Mouse (Mus musculus) cerebellum, postnatal 25 days (tissue): Measurements from ENCODE around the gene Gnb4.

ENCODE experiments used
- DNase-seq, 2 experiments: peaks; one replicate each; pipeline ENCODE4 v3.0.0; 2021; ENCODE audit warnings: mixed read lengths in 2 of 2

Gene Gnb4

GRCm38 (mm10) chr3:32616331-32617052 is at the start of gene Gnb4:
TSS of gene Gnb4 (minus strand) at chr3:32616585.
- DNase-seq: peak; percentile 19 to 44

- no peak for DNase-seq
Measured at GRCm38 (mm10) chr3:32661556-32661930, 45.2 kb upstream of the Gnb4 start.

- DNase-seq: no peak
Measured at GRCm38 (mm10) chr3:32660831-32661555, 44.6 kb upstream of the Gnb4 start.

- DNase-seq: no peak
Measured at GRCm38 (mm10) chr3:32660276-32660675, 43.9 kb upstream of the Gnb4 start.

GRCm38 (mm10) chr3:32659506-32659905 is 43.1 kb upstream of the Gnb4 start:
- DNase-seq: no peak

- DNase-seq: no peak
Measured at GRCm38 (mm10) chr3:32658821-32659220, 42.4 kb upstream of the Gnb4 start.

- no peak for DNase-seq
Measured at GRCm38 (mm10) chr3:32658401-32658800, 42.0 kb upstream of the Gnb4 start.

GRCm38 (mm10) chr3:32656398-32656994 is 40.1 kb upstream of the Gnb4 start:
- no peak for DNase-seq

GRCm38 (mm10) chr3:32655994-32656393 is 39.6 kb upstream of the Gnb4 start:
- DNase-seq: no peak

GRCm38 (mm10) chr3:32652739-32653138 is 36.4 kb upstream of the Gnb4 start:
- no peak for DNase-seq

- no peak for DNase-seq
Measured at GRCm38 (mm10) chr3:32649284-32649683, 32.9 kb upstream of the Gnb4 start.

GRCm38 (mm10) chr3:32646918-32647317 is 30.5 kb upstream of the Gnb4 start:
- no peak for DNase-seq

- no peak for DNase-seq
Measured at GRCm38 (mm10) chr3:32644751-32645150, 28.4 kb upstream of the Gnb4 start.

GRCm38 (mm10) chr3:32642116-32642515 is 25.7 kb upstream of the Gnb4 start:
- DNase-seq: no peak

GRCm38 (mm10) chr3:32638240-32638639 is 21.9 kb upstream of the Gnb4 start:
- DNase-seq: no peak

- DNase-seq: no peak
Measured at GRCm38 (mm10) chr3:32632760-32633264, 16.4 kb upstream of the Gnb4 start.

- DNase-seq: no peak
Measured at GRCm38 (mm10) chr3:32630210-32630609, 13.8 kb upstream of the Gnb4 start.

- no peak for DNase-seq
Measured at GRCm38 (mm10) chr3:32628141-32628540, 11.8 kb upstream of the Gnb4 start.

- DNase-seq: no peak
Measured at GRCm38 (mm10) chr3:32622106-32622505, 5.7 kb upstream of the Gnb4 start.

- no peak for DNase-seq
Measured at GRCm38 (mm10) chr3:32621658-32622057, 5.3 kb upstream of the Gnb4 start.

GRCm38 (mm10) chr3:32617053-32617642 is 763 bp upstream of the Gnb4 start:
- DNase-seq: no peak

GRCm38 (mm10) chr3:32616006-32616330 is 417 bp downstream of the Gnb4 start:
- no peak for DNase-seq

- no peak for DNase-seq
Measured at GRCm38 (mm10) chr3:32615376-32615775, 1.0 kb downstream of the Gnb4 start.

GRCm38 (mm10) chr3:32614786-32615185 is 1.6 kb downstream of the Gnb4 start:
- no peak for DNase-seq
